Mouse (Mus musculus) heart, embryonic 15.5 days (tissue): Measurements from ENCODE around the gene Gimap5. TPM values are rescaled to one million over a fixed set of nuclear protein-coding genes. Genes with fewer than 3 reads are reported as not detected.

ENCODE experiments used
- ATAC-seq: fragments of 200-750 bp; cut with Nextera tagmentation; replicated peaks from 2 replicates; pipeline ENCODE4 v1.8.0; 2017; ENCODE audit warnings: low read depth, moderate TSS enrichment; ENCODE audit not compliant: insufficient number of reproducible peaks, insufficient read depth, low FRiP score
- H3K27ac ChIP-seq: fragments of 300-500 bp; sonication (generic); 2 replicates; pipeline ENCODE4 v1.5.1; 2015; ENCODE audit warnings: mild to moderate bottlenecking, inconsistent platforms
- H3K27me3 ChIP-seq: fragments of 300-500 bp; sonication (generic); 2 replicates; pipeline ENCODE4 v1.6.1; 2015; ENCODE audit warnings: inconsistent platforms
- H3K36me3 ChIP-seq: fragments of 300-500 bp; sonication (generic); 2 replicates; pipeline ENCODE4 v1.6.1; 2015; ENCODE audit warnings: mild to moderate bottlenecking, inconsistent platforms
- H3K4me1 ChIP-seq: fragments of 300-500 bp; sonication (generic); replicated peaks from 2 replicates; pipeline ENCODE4 v1.6.1; 2015; ENCODE audit warnings: inconsistent platforms
- H3K4me2 ChIP-seq: fragments of 300-500 bp; sonication (generic); 2 replicates; pipeline ENCODE4 v1.6.1; 2015; ENCODE audit warnings: inconsistent platforms, mild to moderate bottlenecking, moderate library complexity
- H3K4me3 ChIP-seq: fragments of 300-500 bp; sonication (generic); 2 replicates; pipeline ENCODE4 v1.5.1; 2015; ENCODE audit warnings: mild to moderate bottlenecking, inconsistent platforms
- H3K9ac ChIP-seq: fragments of 300-500 bp; sonication (generic); 2 replicates; pipeline ENCODE4 v1.6.1; 2015; ENCODE audit warnings: mild to moderate bottlenecking, inconsistent platforms
- H3K9me3 ChIP-seq: fragments of 300-500 bp; sonication (generic); replicated peaks from 2 replicates; pipeline ENCODE4 v1.6.1; 2016; ENCODE audit warnings: inconsistent platforms
- whole genome bisulfite sequencing: fragments of 180-500 bp; shearing (Covaris S2); methylation state at CpG from one replicate; pipeline ENCODE4 v1.1.7; 2015; ENCODE audit warnings: mixed read lengths; 5-methylcytosine and 5-hydroxymethylcytosine counted together
- polyA plus RNA-seq: library from polyadenylated mRNA; unstranded; fragments of >200 nt; fragmentation: Nextera tagmentation; extraction: Ambion mirVana; gene quantifications from 2 replicates; pipeline ENCODE4 v1.2.1, GENCODE M21; 2015

Gene Gimap5
- polyA plus RNA-seq, 1 experiment from 2014 or later: 6.2 TPM

DNA sequence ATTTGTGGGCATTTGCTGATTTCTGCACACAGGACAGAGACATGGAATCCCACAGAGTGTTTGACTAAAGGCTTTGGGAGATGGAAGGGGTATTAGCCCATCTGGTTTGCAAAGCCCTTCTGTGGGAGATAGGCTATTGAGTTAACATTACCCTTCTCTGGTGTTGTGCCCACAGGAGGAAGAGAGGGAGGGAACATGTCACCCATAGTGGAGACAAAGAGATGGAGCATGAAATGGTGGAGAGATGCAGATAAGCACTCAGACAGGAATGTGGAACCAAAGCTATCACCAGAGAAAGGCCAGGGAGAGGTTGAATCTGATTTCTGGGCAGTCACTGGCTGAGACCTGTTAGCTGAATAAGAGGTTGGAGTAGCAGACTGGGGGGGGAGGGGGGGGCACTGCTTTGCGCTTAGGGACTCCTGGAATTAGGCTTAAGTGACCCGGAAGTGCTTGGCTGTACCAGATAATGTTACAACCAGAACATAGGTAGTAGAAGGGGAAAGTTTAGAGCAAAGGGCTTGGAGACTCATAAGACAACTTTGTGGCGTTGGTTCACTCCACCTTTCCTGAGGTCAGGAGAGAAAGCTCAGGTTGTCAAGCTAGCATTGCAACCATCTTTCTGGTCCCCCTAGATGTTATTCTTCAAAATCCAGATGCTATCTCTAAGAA, 5.4 kb upstream of the Gimap5 start:
- H3K4me3 ChIP-seq: peak overlapping the region; percentile 31
- H3K27ac ChIP-seq: peak overlapping the region; percentile 82
- H3K9ac ChIP-seq: no peak overlapping the region

DNA sequence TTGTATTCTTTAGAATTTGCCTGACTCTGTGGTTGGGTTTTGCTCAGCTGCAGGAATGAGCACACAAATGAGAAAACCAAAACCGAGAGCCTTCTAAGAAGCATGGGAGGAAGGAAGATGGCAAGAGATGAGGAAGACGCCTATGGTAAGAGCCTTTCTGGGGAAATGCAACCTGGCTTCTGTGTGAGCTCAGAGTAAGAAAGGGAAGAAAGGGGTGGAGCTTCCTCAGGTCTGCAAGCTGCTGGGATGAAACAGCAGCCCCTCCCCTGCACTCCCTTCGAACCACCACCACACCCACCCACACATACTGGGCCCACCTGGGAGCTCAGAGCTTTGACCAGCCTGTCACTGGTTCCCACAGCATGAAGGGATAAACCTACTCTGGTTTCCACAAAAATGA, 4.7 kb upstream of the Gimap5 start:
- Histone ChIP-seq H3K27me3 (peaks cover 31% of the 10 kb centered on the region), H3K9ac (no peak overlapping the region), H3K9me3 (no peaks in the 10 kb centered on the region), H3K27ac (peak overlapping the region; percentile 82; the same call in 1 of the 2 replicates), H3K4me3 (peak overlapping the region; percentile 4; the same call in 1 of the 2 replicates), H3K4me1 (peaks cover 12% of the 10 kb centered on the region), H3K4me2 (peak overlapping the region; percentile 70), H3K36me3 (no peaks in the 10 kb centered on the region)
- ATAC-seq: no peak
- 24% methylated on average over 3 of the region's 3 CpGs for WGBS

More for the DNA sequence above, 5.4 kb upstream of the Gimap5 start:
- no peak for ATAC-seq
- H3K4me2 ChIP-seq: peak overlapping the region; percentile 70
- H3K4me1 ChIP-seq: peaks cover 12% of the 10 kb centered on the region
- no peaks in the 10 kb centered on the region for H3K36me3 ChIP-seq
- H3K27me3 ChIP-seq: peaks cover 26% of the 10 kb centered on the region
- H3K9me3 ChIP-seq: no peaks in the 10 kb centered on the region
- WGBS: 44% methylated on average over 3 of the region's 3 CpGs

DNA sequence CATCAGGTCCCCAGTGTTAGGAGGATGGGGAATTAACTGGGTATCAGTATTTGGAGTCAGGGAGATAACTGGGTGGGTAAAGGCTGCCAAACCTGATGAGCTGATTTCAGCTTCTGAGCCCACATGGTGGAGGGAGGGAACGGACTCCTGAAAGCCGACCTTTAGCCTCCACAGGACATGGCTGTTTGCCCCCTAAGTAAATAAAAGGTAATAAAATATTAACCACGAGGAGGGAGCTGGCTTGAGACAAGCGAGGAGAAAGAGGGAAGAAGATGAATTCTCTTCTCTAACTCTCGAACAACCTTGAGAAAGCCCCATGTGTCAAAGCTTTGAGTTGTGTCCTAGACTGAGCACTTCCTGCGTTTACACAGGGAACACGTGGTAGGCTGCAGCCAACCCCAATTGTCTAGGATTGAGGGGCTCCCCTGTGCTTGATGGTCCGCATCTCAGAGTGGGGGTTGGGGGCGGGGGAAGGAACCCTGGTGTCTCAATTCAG, 4.2 kb upstream of the Gimap5 start:
- H3K4me1 ChIP-seq: peaks cover 13% of the 10 kb centered on the region
- no peaks in the 10 kb centered on the region for H3K36me3 ChIP-seq
- ATAC-seq: no peak
- H3K27me3 ChIP-seq: peaks cover 31% of the 10 kb centered on the region
- peak overlapping the region; percentile 70 for H3K4me2 ChIP-seq
- no peak overlapping the region for H3K9ac ChIP-seq
- no peak overlapping the region; the same call in 1 of the 2 replicates for H3K27ac ChIP-seq
- 30% methylated on average over 9 of the region's 9 CpGs for WGBS
- H3K4me3 ChIP-seq: no peak overlapping the region
- no peaks in the 10 kb centered on the region for H3K9me3 ChIP-seq

DNA sequence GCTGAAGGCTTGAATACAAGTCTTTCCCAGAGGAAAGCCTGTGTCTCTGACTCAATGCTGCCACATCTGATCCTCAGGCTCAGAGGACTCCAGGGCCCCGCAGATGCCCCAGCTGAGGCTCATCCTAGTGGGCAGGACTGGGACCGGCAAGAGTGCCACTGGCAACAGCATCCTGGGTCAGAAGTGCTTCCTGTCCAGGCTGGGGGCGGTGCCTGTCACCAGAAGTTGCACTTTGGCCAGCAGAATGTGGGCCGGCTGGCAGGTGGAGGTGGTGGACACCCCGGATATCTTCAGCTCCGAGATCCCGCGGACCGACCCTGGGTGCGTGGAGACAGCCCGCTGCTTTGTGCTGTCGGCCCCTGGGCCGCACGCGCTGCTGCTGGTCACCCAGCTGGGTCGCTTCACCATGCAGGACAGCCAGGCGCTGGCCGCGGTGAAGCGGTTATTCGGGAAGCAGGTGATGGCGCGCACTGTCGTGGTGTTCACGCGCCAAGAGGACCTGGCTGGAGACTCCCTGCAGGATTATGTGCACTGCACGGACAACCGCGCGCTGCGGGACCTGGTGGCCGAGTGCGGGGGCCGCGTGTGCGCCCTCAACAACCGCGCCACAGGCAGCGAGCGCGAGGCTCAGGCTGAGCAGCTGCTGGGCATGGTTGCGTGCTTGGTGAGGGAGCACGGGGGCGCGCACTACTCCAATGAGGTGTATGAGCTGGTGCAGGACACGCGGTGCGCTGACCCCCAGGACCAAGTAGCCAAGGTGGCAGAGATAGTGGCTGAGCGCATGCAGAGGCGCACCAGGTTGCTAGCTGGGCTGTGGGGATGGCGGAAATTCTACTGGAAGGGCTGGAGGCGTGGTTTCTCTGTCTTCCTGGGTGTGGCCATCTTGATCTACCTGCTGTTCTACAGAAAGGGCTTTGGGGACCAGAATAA, 3.3 kb upstream of the Gimap5 start:
- Histone ChIP-seq H3K27ac (no peak overlapping the region), H3K4me1 (peaks cover 16% of the 10 kb centered on the region), H3K9me3 (no peaks in the 10 kb centered on the region), H3K4me3 (peak overlapping the region; percentile 43), H3K9ac (0 out of 2 replicates have a peak overlapping the region, but pooled peaks have one; percentile 22), H3K4me2 (peak overlapping the region; percentile 70), H3K36me3 (no peaks in the 10 kb centered on the region), H3K27me3 (peaks cover 31% of the 10 kb centered on the region)
- no peak for ATAC-seq
- 13% methylated on average over 52 of the region's 52 CpGs for WGBS

DNA sequence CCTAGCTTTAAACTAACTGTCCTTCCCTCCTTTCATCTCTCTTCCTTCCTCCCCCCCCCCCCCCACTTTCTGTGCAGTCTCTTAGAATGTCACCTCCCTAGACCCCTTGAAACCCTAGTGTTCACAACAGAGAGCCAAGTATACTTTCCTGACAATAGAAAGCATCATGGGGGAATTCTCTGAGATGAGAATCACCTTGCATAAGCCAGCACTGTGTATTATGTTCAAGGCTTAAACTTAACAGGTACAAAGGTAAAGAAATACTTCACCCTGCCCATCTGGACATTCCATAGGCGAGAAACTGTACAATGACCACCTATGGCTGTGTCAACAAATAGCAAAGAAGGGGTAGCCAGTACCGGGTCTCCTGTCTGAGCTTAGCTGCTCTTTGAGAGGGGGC, 507 bp upstream of the Gimap5 start:
- ATAC-seq: no peak
- Histone ChIP-seq H3K27ac (peak overlapping the region; percentile 82), H3K27me3 (peaks cover 31% of the 10 kb centered on the region)

DNA sequence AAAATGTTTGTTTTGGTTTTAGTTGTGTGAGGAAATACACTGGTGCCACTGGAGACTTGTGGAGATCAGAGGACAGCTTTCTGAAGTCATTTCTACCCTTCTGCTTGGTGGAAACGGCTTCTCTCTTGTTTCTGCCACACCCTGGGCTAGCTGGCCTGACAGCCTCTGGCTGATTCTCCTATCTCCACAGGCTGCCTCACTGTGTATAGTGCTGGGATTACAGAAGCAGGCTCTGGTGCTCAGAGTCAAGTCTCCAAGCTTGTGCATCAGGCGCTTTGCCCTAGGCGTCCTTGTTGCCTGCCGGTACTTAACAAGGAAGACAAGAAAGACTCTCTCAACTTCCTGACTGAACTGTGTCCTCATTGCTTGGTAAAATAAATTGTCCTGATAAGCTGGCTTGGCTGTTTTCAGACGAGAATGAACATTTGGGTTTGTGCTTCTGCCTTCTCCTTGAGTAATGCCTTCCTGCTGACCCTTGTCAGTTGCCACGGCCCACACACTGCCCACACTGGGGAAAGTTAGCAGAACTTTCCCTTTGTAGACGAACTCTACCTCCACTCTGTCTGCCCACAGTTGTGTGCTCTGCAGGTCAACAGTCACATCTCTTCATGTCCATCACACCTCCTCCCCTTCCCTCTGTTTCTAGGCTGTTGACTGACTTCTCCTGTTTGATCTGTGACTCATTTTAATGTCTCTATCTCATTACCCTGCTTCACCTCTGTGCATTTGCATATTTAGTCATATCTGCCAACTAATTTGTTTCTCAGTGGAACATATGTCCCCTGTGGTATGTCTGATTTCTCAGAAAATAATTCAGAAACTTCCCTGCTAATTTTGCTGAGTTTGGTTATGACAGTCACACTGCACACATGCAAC, 1.3 kb downstream of the Gimap5 start:
- peak overlapping the region; percentile 53 for H3K4me2 ChIP-seq
- no peaks in the 10 kb centered on the region for H3K9me3 ChIP-seq
- H3K4me3 ChIP-seq: peak overlapping the region; percentile 34
- 36% methylated on average over 7 of the region's 7 CpGs for WGBS
- H3K27ac ChIP-seq: peak overlapping the region; percentile 82
- H3K27me3 ChIP-seq: peaks cover 18% of the 10 kb centered on the region
- H3K4me1 ChIP-seq: peaks cover 12% of the 10 kb centered on the region
- ATAC-seq: no peak
- H3K36me3 ChIP-seq: no peaks in the 10 kb centered on the region
- no peak overlapping the region for H3K9ac ChIP-seq

More for the DNA sequence above, 507 bp upstream of the Gimap5 start:
- Histone ChIP-seq H3K4me3 (no peak overlapping the region), H3K9me3 (no peaks in the 10 kb centered on the region), H3K4me1 (peaks cover 16% of the 10 kb centered on the region), H3K9ac (0 out of 2 replicates have a peak overlapping the region, but pooled peaks have one; percentile 40), H3K36me3 (no peaks in the 10 kb centered on the region), H3K4me2 (peak overlapping the region; percentile 53)
- 47% methylated on average over 2 of the region's 2 CpGs for WGBS

DNA sequence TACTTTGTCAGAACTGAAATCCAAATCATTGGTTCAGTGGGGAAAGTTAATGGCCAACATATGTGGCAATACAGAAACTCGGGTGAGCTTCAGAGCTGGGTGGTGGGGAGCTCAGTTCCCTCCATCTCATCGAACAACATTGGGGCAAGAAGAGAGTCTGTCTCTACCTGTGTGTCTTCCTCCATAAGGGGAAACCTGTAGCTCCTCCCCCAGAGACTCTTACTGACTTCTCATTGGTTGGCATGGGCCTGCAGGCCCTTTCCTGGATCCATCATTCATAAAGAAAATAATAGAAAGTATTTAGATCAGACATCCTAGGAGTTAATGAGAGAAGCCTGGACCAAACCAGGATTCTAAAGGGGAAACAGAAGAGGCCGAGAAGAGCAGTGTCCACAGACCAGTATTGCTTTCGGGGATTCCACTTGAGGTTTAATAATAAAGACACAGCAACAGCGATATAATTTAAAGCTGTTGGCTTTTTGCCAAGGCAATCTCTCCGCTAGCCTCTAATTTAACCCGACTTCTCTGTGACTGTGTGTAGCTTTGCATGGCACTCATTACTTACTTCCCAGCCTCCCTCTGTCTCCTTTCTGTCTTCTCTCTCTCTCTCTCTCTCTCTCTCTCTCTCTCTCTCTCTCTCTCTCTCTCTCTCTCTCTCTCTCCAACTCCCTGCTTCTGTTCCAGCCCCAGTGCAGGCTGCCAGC, 17.7 kb downstream of the Gimap5 start:
- H3K4me1 ChIP-seq: no peaks in the 10 kb centered on the region
- H3K9ac ChIP-seq: no peak overlapping the region
- no peaks in the 10 kb centered on the region for H3K27me3 ChIP-seq
- H3K4me3 ChIP-seq: no peak overlapping the region
- no peaks in the 10 kb centered on the region for H3K36me3 ChIP-seq
- H3K4me2 ChIP-seq: no peak overlapping the region
- H3K9me3 ChIP-seq: no peaks in the 10 kb centered on the region
- no peak overlapping the region for H3K27ac ChIP-seq
- no peak for ATAC-seq
- 70% methylated on average over 7 of the region's 7 CpGs for WGBS

DNA sequence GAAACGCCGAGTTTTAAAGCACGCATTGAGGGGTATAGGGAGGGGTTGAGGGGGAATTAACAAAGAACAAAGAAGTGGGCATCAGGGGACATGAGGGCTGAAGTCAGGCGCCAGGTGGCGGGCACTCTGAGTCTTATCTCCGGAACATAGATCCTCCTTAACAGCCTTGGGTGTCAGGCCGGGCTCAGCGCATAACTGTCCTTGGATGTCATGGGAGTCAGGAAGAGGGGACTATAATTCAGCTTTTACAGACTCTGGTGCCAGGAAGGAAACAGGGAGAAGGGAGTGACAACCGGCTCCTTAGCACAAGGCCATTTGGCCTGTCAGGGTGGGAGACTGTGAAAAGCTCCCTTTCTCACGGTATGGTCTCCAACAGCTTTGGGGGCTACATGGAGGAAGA, 18.5 kb downstream of the Gimap5 start:
- Histone ChIP-seq H3K27ac (no peak overlapping the region), H3K4me3 (no peak overlapping the region), H3K27me3 (no peaks in the 10 kb centered on the region), H3K4me1 (no peaks in the 10 kb centered on the region), H3K4me2 (no peak overlapping the region), H3K36me3 (no peaks in the 10 kb centered on the region), H3K9me3 (no peaks in the 10 kb centered on the region), H3K9ac (no peak overlapping the region)
- ATAC-seq: no peak
- WGBS: 88% methylated on average over 10 of the region's 10 CpGs

DNA sequence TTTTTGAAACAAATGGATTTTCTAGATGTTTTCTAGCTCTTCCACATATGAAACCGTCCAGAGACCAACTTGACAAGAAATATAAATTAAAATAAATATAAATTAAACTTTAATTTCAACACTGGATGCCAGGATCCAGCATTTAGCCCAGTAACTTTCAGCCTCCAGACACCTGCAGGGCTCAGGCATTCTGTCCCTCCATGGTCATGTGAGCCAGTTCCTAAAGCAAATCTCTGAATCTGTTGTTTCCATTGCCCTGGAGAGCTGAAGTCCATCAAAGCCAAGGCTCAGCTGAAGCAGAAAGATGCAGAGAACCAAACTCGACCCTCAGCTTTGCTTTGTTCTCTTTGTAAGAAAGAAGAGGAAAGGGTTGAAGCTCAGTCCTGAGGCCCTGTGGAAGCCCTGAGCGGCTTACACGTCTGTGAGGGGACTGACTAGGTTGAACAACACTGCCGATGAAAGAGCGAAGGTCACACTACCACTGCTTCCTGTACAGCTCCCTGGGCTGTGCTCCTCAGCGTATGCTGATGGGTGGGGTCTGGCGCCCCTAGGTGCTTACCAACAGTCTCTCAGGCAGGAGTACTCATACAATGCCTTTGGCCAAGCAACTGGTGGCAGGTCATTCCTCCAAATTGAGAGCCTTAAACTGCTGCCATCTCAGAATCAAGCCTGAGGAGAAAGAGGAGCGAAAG, 22.3 kb downstream of the Gimap5 start:
- Histone ChIP-seq H3K36me3 (no peaks in the 10 kb centered on the region), H3K27ac (no peak overlapping the region), H3K4me2 (no peak overlapping the region), H3K9me3 (no peaks in the 10 kb centered on the region), H3K4me1 (no peaks in the 10 kb centered on the region), H3K27me3 (no peaks in the 10 kb centered on the region), H3K4me3 (no peak overlapping the region), H3K9ac (no peak overlapping the region)
- ATAC-seq: no peak
- WGBS: 64% methylated on average over 9 of the region's 9 CpGs

DNA sequence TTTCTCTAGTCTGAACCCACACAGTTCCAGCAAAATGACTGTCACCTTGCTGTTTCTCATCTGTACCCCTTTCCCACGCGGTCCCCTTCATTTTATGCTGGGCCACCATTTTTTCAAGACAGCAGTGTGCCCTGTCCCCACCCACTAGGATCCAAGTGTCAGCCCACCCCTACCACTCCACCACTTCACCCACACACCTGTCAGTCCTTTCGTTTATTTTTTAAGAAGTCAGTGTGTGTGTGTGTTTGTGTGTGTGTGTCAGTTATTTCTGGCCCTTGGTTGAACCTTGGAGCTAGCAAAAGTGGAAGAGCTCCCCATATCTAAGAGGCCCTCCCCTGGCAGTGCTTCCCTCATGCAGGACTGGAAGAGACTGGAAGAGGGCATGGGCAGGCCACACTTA, 22.9 kb downstream of the Gimap5 start:
- no peak for ATAC-seq
- no peak overlapping the region for H3K9ac ChIP-seq

More for the DNA sequence above, 22.9 kb downstream of the Gimap5 start:
- Histone ChIP-seq H3K9me3 (no peaks in the 10 kb centered on the region), H3K4me3 (no peak overlapping the region), H3K27me3 (no peaks in the 10 kb centered on the region), H3K27ac (no peak overlapping the region), H3K4me2 (no peak overlapping the region), H3K36me3 (no peaks in the 10 kb centered on the region), H3K4me1 (no peaks in the 10 kb centered on the region)
- WGBS: 72% methylated on average over 3 of the region's 3 CpGs
